Mouse (Mus musculus): Measurements from ENCODE around the gene Olfr1457.

Olfr1457 gene

GRCm38 (mm10) chr19:13097791-13098190 lies at the start of gene Olfr1457:
Olfr1457 (minus strand) TSS chr19:13097891.
- DNase-seq (ENCODE audit: low read depth): no peak

DNA sequence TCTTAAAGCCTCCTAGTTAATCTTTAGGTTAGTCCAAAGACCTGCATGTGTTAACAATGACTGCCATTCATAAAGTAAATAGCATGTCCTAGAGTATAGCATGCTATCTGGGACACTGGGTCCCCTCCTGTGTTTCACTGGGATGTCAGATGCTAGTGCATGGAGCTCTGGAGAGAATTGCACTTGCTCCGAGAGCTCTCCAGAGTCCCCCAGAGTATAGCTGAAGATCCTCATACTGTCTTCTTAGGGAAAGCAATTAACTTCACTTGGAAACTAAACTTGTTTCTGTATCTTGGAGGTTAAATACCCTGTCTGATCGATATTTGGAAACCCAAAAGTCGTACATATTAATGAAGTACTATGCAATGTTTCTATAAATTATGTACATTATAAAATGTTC lies 9.0 kb upstream of the Olfr1457 start, which contains the start of gene Olfr1458:
Gene Olfr1458 (minus strand): TSS at position 101 of the 400 bp plus-strand sequence.
- DNase-seq (ENCODE audit: low read depth): no peak

GRCm38 (mm10) chr19:13093908-13094307 lies 3.8 kb downstream of the Olfr1457 start:
- no peak for DNase-seq (ENCODE audit: low read depth)

GRCm38 (mm10) chr19:13060310-13060709 lies 37.4 kb downstream of the Olfr1457 start, which contains the start of gene Olfr1454:
Olfr1454 (plus strand) TSS chr19:13060610.
- no peak for DNase-seq (ENCODE audit: low read depth)

All from NIH3T3 (cell line).